Mouse (Mus musculus): ENCODE data around the gene Aurkb. TPM values are rescaled to one million over a fixed set of nuclear protein-coding genes. Genes with fewer than 3 reads are reported as not detected.
"Not testable (repeated sequence)": the region's sequence is repeated elsewhere in the genome, so short reads cannot be mapped to it uniquely, and the experiment has no call there.

The Aurkb gene
- total RNA-seq, 2 experiments from 2014 or later = 32.9 to 102 TPM

DNA sequence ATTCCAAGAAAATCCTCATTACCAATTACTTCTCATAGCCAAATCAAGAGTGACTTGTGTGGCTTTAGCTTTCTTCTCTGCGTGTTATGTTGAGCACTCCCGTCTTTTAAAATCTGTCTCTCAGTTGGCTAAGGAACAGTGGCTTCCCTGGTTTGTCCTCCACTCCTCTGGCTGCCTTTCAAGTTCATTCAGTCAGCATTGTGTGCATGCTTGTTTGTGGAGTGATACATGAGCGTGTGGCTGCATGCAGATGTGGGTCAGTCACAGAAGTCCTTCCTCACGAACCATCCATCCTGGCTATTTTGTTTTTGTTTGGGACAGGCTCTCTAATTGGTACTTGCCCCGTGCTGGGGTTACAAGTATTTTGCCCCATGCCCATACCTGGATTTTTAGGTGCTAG lies 31.1 kb downstream of the Aurkb start:
- ATAC-seq (replicated peaks; ENCODE audit: low FRiP score, poor library complexity, severe bottlenecking) = no peak

DNA sequence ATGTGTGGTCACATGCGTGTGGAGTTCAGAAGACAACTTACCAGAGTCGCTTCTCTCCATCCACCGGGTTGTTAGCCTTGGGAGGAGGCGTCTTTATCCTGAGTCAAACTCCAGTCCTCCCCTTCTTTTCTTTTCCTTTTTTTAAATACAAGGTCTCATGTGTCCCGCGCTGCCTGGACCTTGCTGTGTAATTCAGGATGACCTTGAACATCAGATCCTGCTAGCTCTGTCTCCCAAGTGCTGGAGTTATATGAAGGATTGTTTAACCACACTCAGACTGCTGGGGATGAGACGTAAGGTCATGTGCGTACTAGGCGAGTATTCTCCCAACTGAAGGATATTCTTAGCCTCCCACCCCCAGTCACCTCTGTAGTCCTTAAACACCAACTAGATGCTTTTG lies 31.9 kb downstream of the Aurkb start:
- no peak for ATAC-seq (replicated peaks; ENCODE audit: low FRiP score, poor library complexity, severe bottlenecking)

DNA sequence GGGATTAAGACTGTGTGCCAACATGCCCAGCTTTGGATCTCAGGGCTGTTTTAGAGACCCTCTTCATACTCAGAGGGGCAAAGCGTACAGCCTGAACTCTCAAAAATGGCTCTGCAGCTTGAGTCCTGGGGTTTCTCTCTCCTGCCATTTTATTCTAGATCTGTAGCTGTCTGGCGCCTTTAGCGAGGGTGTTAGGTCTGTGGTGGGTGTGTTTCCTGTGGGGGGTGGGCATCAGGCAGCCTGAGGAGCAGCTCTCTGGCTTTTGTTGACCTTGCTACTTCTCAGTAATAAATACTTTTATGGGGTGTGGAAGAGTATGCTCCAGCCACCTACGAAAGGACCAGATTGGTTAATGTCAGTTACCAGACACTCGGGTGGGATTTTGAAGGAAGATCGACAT lies 32.6 kb downstream of the Aurkb start:
- ATAC-seq (replicated peaks; ENCODE audit: low FRiP score, poor library complexity, severe bottlenecking) = no peak

DNA sequence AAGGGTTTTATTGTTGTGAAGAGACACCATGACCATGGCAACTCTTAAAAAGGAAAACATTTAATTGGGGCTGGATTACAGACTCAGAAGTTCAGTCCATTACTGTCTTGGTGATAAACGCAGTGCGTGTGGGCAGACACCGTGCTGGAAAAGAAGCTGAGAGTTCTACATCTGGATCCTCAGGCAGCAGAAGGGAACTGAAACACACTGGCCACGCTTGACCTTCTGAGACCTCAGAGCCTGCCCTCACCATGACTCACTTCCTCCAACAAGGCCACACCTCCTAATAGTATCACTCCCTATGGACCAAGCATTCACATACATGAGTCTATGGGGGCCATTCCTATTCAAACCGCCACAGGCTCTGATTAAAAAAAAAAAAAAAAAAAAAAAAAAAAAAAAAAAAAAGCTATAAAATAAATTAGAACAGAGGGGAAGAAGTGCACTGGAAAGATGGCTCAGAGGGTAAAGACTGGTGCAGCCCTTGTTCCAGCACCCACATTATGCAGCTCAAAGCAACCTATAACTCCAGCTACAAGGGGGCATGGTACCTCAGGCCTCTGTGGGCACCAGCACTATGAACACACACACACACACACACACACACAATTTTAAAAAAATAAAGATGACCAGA lies 33.5 kb downstream of the Aurkb start:
- no peak for ATAC-seq (replicated peaks; ENCODE audit: low FRiP score, poor library complexity, severe bottlenecking)

DNA sequence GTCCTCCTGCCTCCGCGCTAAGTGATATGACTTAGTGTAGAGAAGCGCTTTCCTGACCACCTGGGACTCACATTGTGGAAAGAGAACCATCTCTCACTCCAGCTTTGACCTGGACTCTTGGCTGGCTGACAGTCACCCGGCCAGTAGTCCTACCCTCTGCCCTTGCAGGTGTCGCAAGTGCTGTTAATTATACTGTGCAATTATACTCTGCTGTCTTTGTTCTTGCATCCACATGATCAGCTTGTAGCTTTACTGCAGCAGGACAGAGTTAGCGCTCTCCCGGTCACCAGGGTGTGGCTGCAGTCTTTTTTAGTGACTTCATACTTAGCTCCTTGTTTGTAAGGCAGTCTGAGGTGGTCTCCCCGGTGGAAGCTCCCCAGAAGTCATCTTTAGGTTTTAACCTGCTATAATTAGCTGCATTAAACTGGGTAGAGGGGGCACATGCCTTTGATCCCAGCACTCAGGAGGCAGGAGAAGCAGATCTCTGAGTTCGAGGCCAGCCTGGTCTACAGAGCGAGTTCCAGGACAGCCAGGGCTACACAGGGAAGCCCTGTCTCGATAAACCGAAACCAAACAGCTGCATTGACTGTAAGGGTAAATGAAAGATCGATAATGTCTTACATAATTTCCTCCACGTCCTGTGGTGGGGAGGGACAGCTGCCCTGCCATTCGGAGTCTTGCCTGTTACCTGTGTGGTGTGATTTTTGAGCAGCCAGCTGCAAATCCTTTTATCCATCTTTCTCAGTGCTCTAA lies 34.8 kb downstream of the Aurkb start:
- no peak for ATAC-seq (replicated peaks; ENCODE audit: low FRiP score, poor library complexity, severe bottlenecking)

DNA sequence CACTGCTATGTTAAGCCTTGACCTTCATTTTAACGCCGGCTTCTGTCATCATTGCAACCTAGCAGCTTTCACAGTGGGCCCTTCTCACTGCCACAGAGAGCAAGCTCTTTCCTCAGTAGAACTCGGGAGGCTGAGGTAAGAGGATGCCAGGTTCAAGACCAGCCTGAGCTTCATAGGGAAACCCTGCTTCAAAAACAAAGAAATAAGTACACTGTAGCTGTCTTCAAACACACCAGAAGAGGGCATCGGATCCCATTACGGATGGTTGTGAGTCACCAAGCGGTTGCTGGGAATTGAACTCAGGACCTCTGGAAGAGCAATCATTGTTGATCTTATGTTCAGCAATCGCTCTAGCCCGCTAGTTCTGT lies 35.4 kb downstream of the Aurkb start:
- no peak for ATAC-seq (replicated peaks; ENCODE audit: low FRiP score, poor library complexity, severe bottlenecking)

DNA sequence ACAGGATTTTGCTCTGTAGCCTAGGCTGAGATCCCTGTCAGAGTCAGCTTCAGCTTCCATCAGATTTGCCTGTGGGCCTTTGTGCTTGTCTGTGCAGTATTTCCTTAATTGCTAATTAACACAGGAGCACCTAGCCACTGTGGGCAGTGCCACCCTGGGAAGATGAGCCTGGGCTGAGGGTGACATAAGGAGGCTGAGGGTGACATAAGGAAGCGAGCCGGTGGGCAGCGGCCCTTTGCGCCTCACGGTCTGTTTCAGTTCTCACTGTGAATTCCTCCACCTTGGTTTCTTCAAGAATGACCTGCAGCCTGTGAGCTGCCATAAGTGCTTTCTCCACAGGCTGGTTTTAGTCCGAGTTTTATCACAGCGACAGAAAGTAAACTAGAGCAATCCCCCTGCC lies 36.2 kb downstream of the Aurkb start:
- no peak for ATAC-seq (replicated peaks; ENCODE audit: low FRiP score, poor library complexity, severe bottlenecking)

DNA sequence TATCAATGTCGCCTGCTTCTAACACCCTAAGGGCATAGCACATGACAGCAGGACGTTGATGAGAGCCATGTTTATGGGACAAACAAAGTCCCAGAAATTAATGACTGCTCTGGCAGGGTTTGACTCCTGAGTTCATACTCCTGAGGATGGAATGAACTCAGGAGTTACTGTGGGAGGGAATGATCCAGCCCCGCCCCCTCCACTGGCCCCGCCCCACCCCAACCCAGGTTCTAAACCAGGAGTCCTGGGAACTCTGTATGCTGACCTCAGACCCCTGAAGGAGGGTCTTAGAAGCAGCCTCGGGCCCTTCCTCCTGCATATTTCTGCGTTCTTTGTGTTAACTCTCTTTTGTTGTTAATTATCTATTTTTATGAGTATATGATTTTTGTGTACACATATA lies 40.2 kb downstream of the Aurkb start:
- ATAC-seq (replicated peaks; ENCODE audit: low FRiP score, poor library complexity, severe bottlenecking) = no peak

DNA sequence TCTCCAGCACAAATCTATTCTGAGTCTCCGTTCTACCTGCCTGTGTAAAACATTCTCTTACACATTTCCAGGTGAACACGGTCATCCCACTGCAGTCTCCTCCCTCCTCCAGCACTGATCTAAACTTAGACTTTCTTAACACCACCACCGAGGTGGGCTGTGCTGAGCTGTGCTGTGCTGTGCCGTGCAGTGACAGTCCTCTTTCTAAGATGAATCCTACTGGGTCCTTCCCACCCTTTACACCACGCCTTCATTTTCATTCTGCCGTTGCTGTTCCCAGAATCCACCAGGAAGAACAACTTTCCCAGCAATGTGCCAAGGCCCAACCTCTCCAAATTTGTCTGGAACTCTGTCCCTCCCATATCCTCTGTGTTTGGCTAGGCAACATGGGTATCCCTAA lies 40.9 kb downstream of the Aurkb start:
- ATAC-seq (replicated peaks; ENCODE audit: low FRiP score, poor library complexity, severe bottlenecking) = no peak

DNA sequence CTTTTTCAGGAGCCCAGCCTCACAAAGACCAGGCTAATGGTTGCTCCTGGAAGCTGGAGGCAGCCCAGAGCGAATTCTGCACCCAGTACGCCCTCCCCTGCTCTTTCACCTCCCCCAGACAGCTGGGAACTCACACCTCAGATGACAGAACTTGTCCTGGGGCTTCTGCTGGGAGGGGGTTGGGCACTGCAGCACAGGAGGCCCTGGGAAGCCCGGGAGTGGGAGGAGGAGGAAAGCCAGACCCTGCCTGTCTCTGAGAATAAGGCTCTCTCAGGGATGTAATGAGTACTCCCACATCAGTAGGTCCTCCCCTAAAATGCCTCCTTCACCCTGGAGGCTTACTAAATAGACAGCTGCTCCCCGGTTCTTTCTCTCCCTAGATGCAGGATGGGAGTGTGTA lies 41.6 kb downstream of the Aurkb start:
- ATAC-seq (replicated peaks; ENCODE audit: low FRiP score, poor library complexity, severe bottlenecking) = no peak

DNA sequence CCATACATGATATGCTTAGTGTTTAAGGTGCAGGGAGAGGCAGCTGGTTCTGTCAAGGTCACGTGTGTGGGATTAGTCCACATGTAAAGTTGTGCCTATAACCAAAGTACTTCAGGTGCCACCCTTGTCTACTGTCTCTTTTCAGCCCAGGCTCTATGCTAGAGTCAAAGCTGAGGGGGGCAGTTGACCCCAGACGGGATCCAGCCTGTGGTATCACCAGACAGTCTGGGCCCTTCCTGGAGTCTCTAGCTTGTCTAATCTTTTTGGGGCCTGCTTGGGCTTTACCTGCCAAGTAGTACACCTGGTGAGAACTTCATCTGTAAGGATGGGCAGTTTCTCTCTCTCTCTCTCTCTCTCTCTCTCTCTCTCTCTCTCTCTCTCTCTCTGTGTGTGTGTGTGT lies 42.1 kb downstream of the Aurkb start:
- no peak for ATAC-seq (replicated peaks; ENCODE audit: low FRiP score, poor library complexity, severe bottlenecking)

DNA sequence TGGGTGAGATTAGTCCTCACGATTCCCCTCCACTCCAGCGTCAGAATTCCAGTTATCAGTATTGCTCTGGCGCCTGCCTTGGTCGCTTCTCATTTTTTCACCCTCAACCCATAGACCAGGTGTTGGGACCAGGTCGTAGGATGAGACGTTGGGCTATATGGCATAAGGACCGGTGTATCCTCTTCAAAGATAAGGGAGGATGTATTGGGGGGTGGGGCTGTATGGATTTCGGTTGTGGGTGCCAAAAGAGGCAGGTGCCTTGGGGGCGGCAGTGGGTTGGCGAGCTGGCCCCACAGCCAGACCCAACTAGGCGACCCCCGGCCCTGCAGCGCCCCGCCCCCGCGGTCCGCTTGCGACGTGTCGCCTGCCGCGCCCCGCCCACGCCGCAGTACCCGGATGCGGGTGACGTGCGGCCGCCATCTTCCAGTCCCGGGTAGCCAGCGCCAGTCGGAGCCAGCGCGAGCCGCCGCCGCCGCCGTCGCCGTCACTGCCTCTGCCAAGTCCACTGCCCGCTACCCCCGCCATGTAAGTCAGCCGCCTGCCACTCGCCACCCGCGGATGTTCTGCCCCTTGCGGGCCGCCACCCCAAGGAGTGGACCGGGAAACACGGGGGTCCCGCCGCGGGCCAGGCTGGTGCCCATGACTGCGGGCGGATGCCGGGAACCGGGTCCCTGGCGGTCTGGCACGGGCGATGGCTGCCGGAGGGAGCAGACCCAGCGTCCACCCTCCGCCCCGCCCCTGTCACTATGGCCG lies 42.8 kb downstream of the Aurkb start, which contains the start of gene Vamp2:
Gene Vamp2, plus strand, starts transcription at position 388 of the 753 bp plus-strand sequence.
- peak; percentile 64 for ATAC-seq (replicated peaks; ENCODE audit: low FRiP score, poor library complexity, severe bottlenecking)

DNA sequence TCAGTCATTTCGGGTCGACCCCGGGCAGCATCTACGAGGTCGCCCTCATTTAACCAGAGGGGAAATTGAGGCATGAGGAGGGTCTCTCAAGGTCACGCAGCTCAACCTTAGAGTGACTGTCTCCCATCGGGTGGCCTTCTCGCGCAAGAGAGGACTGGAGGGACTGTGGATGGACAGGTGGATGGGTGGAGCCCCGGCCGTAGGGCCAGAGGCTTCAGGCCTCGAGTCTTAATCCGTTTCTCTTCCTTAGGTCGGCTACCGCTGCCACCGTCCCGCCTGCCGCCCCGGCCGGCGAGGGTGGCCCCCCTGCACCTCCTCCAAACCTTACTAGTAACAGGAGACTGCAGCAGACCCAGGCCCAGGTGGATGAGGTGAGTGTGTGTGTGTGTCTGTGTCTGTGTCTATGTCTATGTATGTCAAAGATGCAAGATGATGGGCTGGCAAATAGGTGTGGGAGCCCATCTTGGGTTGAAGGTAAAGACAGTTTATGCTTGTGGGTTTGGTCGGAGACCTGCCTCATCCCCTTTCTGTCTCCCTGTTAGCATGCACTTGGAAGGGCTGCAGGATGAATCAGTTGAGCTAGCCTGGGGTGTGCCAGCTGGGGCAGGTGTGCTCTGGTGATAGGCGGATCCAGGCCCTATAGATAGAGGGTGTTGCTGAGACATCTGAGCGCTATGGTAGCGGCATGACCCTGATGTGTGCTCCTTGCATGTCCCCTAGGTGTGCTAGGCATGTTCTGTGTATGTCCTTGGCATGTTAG lies 43.6 kb downstream of the Aurkb start:
- ATAC-seq (replicated peaks; ENCODE audit: low FRiP score, poor library complexity, severe bottlenecking) = peak; percentile 86

DNA sequence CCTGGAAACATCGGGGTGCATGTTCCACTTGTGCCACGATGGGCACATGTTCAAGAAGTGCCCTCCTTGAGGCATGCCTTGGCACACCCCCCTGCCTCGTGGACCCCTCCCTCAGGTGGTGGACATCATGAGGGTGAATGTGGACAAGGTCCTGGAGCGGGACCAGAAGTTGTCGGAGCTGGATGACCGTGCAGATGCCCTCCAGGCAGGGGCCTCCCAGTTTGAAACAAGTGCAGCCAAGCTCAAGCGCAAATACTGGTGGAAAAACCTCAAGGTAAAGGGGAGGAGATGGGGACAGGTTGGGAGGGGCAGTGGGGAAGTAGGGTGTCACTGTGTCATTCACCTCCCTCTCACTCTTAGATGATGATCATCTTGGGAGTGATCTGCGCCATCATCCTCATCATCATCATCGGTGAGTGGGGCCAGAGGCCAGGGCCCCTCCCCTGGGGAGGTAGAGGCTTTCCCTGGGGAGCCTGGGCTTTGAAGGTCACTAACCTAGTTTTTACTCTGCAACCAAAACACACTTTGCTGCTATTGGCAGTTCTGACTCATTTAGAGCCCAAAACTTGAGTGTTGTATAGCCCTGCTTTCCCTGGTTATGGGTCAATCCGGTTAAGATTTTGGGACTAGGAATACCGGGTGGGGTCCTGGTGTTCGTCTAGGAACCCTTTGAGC lies 44.3 kb downstream of the Aurkb start:
- ATAC-seq (replicated peaks; ENCODE audit: low FRiP score, poor library complexity, severe bottlenecking) = peak; percentile 12

DNA sequence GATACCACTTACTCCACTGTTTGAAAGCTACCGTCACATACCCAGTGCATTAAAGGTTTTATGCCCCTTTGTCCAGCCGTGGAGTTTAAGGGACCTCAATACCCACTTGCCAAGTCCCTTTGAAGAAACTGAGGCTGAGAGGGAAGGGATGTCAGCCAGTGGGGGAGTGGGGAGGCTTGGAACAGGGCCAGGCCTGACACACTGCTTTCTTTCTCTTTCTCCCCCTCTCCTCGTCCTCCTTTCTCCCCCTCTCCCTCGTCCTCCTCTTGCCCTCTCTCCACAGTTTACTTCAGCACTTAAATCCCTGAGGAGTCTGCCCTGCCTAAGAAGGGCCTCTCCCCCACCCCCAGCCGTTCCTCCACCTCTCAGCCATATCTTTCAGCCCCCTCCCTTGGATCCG lies 44.9 kb downstream of the Aurkb start:
- ATAC-seq (replicated peaks; ENCODE audit: low FRiP score, poor library complexity, severe bottlenecking) = no peak

DNA sequence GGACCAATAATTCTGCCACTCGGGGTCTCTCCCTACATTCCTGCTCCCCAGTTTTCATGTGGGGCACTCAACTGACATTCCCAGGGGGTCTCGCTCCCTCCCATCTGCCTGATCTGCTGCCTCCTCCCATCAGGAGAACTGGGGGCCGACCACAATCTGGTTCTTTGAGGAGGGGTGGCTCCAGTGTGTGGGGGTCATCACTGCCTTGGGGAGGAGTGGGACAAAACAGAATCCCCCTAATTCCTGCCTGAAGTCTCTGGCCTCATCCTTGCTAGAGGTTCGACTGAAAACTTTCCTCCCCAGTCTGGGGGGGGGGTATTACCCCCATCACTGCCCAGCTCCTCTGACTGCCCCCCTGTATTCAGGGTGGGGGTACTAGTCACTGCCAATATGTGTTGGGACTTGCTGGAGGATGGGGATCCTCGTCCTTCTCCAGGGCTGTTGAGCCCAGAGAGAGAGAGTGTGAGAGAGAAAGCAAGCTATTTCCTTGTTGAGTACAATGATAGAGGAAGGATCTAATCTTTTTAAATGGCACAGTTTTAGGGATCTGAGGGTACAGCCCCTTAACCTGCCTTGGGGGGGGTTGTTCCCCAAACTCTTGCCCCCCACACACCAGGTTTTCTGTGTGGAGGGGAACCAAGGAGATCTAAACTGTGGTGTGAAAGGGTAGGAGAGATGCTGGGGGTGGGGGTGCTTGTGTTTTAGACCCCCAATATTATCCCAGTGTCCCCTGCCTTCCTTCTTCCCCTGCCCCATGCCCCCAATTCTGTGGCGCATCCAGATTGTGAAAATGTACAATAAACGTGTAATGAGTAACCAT lies 46.3 kb downstream of the Aurkb start:
- ATAC-seq (replicated peaks; ENCODE audit: low FRiP score, poor library complexity, severe bottlenecking) = no peak

DNA sequence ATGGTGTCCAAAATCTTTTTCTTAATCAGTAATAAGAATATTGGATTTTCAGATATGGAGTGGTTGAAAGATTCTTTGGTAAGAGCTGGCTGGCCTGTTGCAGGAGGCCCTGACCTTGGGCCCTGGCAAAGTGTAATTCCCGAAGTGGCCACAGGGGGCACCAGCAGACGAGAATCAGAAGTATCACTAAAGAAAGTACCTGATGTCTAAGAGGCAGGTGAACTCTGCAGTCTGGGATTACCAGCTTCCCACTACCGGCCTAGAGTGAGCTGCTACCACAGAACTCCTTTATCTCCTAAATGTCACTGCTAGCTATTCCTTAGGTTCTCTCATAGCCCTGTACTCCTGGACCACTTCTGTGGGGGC lies 46.9 kb downstream of the Aurkb start:
- no peak for ATAC-seq (replicated peaks; ENCODE audit: low FRiP score, poor library complexity, severe bottlenecking)

DNA sequence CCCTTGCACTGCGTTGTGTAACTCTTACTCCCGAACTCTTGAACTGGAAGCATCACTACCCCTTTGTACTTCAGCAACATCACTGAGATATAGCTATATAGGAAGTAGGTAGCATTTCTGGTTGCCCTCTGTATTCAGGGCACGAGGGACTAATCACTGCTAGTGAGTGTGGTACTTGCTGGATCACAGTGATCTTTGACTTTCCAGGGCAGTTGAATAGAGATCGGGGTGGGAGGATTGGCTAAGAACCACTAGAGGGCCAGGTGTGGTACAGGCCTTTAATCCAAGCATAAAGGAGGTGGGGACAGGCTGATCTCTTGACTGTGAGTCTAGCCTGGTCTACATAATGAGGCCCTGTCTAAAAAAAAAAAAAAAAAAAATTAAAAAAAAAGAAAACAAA lies 47.4 kb downstream of the Aurkb start:
- no peak for ATAC-seq (replicated peaks; ENCODE audit: low FRiP score, poor library complexity, severe bottlenecking)

DNA sequence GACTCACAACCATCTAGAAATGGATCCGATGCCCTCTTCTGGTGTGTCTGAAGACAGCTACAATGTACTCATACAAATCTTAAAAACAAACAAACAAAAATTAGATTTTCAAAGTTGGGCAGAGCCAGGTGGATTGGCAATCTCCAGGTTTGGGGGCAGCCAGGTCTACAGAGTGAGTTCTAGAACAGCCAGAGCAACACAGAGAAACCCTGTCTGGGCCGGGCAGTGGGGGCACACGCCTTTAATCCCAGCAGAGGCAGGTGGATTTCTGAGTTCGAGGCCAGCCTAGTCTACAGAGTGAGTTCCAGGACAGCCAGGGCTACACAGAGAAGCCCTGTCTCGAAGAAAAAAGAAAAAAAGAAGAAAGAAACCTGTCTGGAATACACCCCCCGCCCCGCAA lies 48.4 kb downstream of the Aurkb start:
- not testable (repeated sequence) for ATAC-seq (replicated peaks; ENCODE audit: low FRiP score, poor library complexity, severe bottlenecking)

All from erythroblast, adult 5-6 weeks (primary cell).